In the genomic region with DNA sequence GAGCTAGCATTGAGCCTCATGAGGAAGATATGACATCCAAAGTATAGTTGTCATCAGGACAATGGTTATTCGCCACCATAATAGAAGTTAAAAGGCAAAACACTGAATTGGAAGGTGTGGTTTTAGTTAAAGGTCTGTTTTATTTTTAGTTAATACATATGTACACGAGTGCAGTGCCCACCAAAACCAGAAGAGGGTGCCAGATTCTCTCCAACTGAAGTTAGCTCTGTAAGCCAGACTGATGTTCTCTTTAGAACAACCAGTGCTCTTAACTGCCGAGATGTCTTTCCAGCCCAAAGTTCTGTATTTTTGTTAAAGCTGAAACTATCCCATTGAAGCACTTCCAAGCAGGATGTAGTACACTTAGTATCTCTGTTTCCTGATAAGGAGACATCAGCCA, we compare ENCODE assay signal across 7 mouse cellular contexts. TPM values are rescaled to one million over a fixed set of nuclear protein-coding genes. Genes with fewer than 3 reads are reported as not detected.
DNase-seq lines count a peak whose midpoint lies in the region; ATAC-seq lines count a peak whose summit lies in the region.

No protein-coding gene starts in this region.

- no peak overlapping the region for H3K27ac ChIP-seq in liver, embryonic 11.5 days (ENCODE audit: low read depth, low read length)
- H3K27ac ChIP-seq in limb, embryonic 11.5 days (replicated peaks; ENCODE audit: low read depth, low read length), result no peak overlapping the region

- H3K9me3 ChIP-seq in liver, embryonic 11.5 days (ENCODE audit: control insufficient read depth, low read length), result no peaks in the 10 kb centered on the region
- no peaks in the 10 kb centered on the region for H3K9me3 ChIP-seq in limb, embryonic 11.5 days (ENCODE audit: control insufficient read depth, low read length)

- ATAC-seq in liver, embryonic 11.5 days (replicated peaks; ENCODE audit: low FRiP score), result no peak
- ATAC-seq in limb, embryonic 11.5 days (ENCODE audit: insufficient number of reproducible peaks, low FRiP score, low TSS enrichment, low read depth), result no peak

- no peaks in the 10 kb centered on the region for H3K27me3 ChIP-seq in liver, embryonic 11.5 days (replicated peaks; ENCODE audit: control insufficient read depth, insufficient read depth, low read length)
- H3K27me3 ChIP-seq in limb, embryonic 11.5 days (ENCODE audit: control insufficient read depth, insufficient read depth, low read length), result no peaks in the 10 kb centered on the region

- no peak overlapping the region for H3K4me2 ChIP-seq in liver, embryonic 11.5 days
- no peak overlapping the region for H3K4me2 ChIP-seq in limb, embryonic 11.5 days (ENCODE audit: low read depth, severe bottlenecking)

- H3K36me3 ChIP-seq in liver, embryonic 11.5 days (ENCODE audit: control insufficient read depth, insufficient read depth, low read length), result no peaks in the 10 kb centered on the region
- H3K36me3 ChIP-seq in limb, embryonic 11.5 days (ENCODE audit: control insufficient read depth, insufficient read depth, low read length), result no peaks in the 10 kb centered on the region

- no peak overlapping the region for H3K4me3 ChIP-seq in liver, embryonic 11.5 days (ENCODE audit: low read depth, low read length)
- no peak overlapping the region for H3K4me3 ChIP-seq in limb, embryonic 11.5 days (ENCODE audit: low read depth, low read length)

- intact Hi-C loops in heart, postnatal 10 days (cut with DNase I), result loop anchor here (1.0 kb wide), 1 partner anchor 91 kb away; no protein-coding TSS in a partner anchor

- 8% methylated on average over 3 of the region's 3 CpGs for WGBS in liver, embryonic 11.5 days
- WGBS in limb, embryonic 11.5 days, result 9% methylated on average over 3 of the region's 3 CpGs

- no peak overlapping the region for H3K9ac ChIP-seq in liver, embryonic 11.5 days (ENCODE audit: low read depth, low read length)
- H3K9ac ChIP-seq in limb, embryonic 11.5 days (ENCODE audit: low read length), result no peak overlapping the region

- peaks cover 5% of the 10 kb centered on the region; the same call in 1 of the 2 replicates for H3K4me1 ChIP-seq in liver, embryonic 11.5 days (replicated peaks; ENCODE audit: control insufficient read depth, insufficient read depth, low read length)
- H3K4me1 ChIP-seq in limb, embryonic 11.5 days (ENCODE audit: control insufficient read depth, insufficient read depth, low read length), result peaks cover 7% of the 10 kb centered on the region

- DNase-seq in liver, result peak; percentile 85
- no peak for DNase-seq in liver, embryonic 11.5 days (ENCODE audit: low spot score)
- DNase-seq in MN1 (ENCODE audit: low spot score), result peak; percentile 74
- DNase-seq in c-Kit-negative CD71-positive TER-119-positive erythroid progenitor cells, embryonic 14.5 days (ENCODE audit: low read depth, low spot score), result peak; percentile 65
- peak; percentile 75 to 85 for DNase-seq in heart, postnatal 10 days
- DNase-seq in limb, embryonic 11.5 days (ENCODE audit: low spot score), result peak; percentile 80
- peak; percentile 71 for DNase-seq in retina, postnatal 1 day

RNA-seq across cellular contexts. Expression of a gene that starts 4.2 kb away (rescaled TPM):
- polyA plus RNA-seq in liver, embryonic 11.5 days (2014; fragmentation: Nextera tagmentation; extraction: Ambion mirVana), result 190 and 212 TPM in 2 replicates
- total RNA-seq in heart, postnatal 10 days (2021), result 10 to 100 TPM; 44.5 to 45.8 TPM
- 186 and 191 TPM in 2 replicates for polyA plus RNA-seq in limb, embryonic 11.5 days (2014; fragmentation: Nextera tagmentation; extraction: Ambion mirVana)

RNA-seq across cellular contexts. Expression of a gene that starts 10.8 kb away (rescaled TPM):
- 2.3 and 3.2 TPM in 2 replicates for polyA plus RNA-seq in liver, embryonic 11.5 days (2014; fragmentation: Nextera tagmentation; extraction: Ambion mirVana)
- total RNA-seq in heart, postnatal 10 days (2021), result not detected
- polyA plus RNA-seq in limb, embryonic 11.5 days (2014; fragmentation: Nextera tagmentation; extraction: Ambion mirVana), result 1.1 and 1.5 TPM in 2 replicates

RNA-seq across cellular contexts. Expression of a gene that starts 11.2 kb away (rescaled TPM):
- 6,297 and 6,318 TPM in 2 replicates for polyA plus RNA-seq in liver, embryonic 11.5 days (2014; fragmentation: Nextera tagmentation; extraction: Ambion mirVana)
- total RNA-seq in heart, postnatal 10 days (2021), result 100 to 1,000 TPM; 232 to 268 TPM
- polyA plus RNA-seq in limb, embryonic 11.5 days (2014; fragmentation: Nextera tagmentation; extraction: Ambion mirVana), result 4,688 and 5,046 TPM in 2 replicates

RNA-seq across cellular contexts. Expression of a gene that starts 15.7 kb away (rescaled TPM):
- not detected in 2 replicates for polyA plus RNA-seq in liver, embryonic 11.5 days (2014; fragmentation: Nextera tagmentation; extraction: Ambion mirVana)
- 1 to 10 TPM; 2.2 to 2.5 TPM for total RNA-seq in heart, postnatal 10 days (2021)
- polyA plus RNA-seq in limb, embryonic 11.5 days (2014; fragmentation: Nextera tagmentation; extraction: Ambion mirVana), result not detected in 2 replicates

RNA-seq across cellular contexts. Expression of a gene that starts 17.7 kb away (rescaled TPM):
- 4.9 and 5.8 TPM in 2 replicates for polyA plus RNA-seq in liver, embryonic 11.5 days (2014; fragmentation: Nextera tagmentation; extraction: Ambion mirVana)
- total RNA-seq in heart, postnatal 10 days (2021), result 1 to 10 TPM; 4.7 to 6.0 TPM
- polyA plus RNA-seq in limb, embryonic 11.5 days (2014; fragmentation: Nextera tagmentation; extraction: Ambion mirVana), result 3.3 and 4.3 TPM in 2 replicates
